Mouse (Mus musculus): ENCODE measurements around the gene Rec114.
A peak's percentile ranks its signal among the peaks of the same experiment; 100 is the strongest.

Rec114 gene

DNA sequence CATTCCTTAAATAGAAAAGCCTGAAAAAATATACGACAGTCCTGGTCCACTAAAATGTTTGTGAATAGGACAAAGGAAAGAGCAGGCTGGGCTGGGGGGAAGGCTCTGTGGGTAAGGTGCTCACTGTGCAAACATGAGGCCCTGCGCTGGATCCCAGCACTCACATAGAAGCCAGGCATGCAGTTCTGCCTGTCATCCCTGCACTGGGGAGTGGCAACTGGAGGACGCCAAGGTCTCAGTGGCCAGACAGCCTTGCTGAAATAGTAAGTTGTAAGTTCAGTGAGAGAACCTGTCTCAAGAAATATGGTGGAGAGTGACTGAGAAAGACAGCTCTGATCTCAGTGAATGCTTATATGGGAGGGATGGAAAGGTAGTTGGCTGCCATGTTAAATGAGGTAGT, 83.1 kb downstream of the Rec114 start:
- DNase-seq: no peak

DNA sequence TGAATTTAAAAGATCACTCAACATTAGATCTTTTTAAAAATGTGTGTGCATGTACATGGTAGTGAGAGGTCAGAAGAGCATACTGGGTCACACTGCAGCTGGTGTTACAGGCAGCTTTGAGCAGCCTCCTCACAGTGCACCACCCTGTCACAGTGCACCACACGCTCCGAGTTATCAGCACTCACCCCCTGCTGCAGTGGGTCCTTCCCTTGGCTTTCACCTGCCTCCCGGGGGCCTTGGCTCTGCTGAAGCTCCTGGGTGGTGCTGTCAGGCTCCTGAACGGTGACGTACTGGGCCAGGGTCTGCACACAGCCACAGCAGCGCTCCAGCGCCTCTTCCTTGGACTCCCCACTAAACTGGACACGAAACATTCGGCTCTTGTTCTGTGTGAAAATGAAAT, 83.8 kb downstream of the Rec114 start:
- no peak for DNase-seq

- no peak for DNase-seq
These were observed 84.4 kb downstream of the Rec114 start for GRCm38 (mm10) chr9:58659331-58659730.

- DNase-seq: no peak
These were observed 85.0 kb downstream of the Rec114 start for GRCm38 (mm10) chr9:58658596-58659309.

GRCm38 (mm10) chr9:58657735-58658512, 85.8 kb downstream of the Rec114 start:
- no peak for DNase-seq

- DNase-seq: no peak
These were observed 86.9 kb downstream of the Rec114 start for GRCm38 (mm10) chr9:58656824-58657223.

- peak in 1 of 2 experiments; percentile 13 for DNase-seq
These were observed 87.4 kb downstream of the Rec114 start for GRCm38 (mm10) chr9:58656396-58656795.

DNA sequence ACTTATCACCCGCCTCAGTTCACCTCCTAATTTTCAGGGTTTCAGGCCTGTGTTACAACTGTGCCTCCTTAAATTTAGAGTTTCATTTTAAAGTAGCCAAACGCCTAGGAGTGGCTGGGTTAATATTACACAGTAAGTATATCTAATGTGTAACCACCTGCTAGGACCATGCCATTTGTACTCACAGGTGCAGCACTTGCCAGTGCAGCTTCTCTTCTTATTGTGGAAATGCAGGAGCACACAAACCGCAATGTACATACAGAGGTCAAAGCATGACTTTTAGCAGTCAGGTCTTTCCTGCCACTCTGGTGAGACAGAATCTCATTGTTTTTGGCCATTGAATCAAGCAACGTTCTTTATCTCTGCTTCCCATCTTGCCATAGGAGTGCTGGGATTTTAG, 89.3 kb downstream of the Rec114 start:
- DNase-seq: no peak

DNA sequence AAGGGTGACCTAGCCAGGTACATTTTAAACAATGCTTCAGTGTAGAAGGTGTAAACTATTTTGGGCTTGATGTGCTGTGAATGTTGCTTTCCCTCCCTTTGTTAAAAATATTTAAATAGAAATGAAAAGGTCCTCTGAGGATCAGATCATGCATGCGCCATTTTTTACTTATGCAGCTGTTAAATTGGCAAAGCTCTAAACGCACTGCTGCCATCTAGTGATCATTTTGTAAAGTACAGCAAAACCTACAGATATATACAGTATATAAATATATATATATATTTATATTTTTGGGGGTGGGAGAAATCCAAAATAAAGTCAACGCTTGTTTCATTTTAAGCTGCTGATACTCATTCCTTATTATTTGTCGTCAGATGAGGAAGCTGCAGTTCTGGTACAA, 91.8 kb downstream of the Rec114 start:
- DNase-seq: no peak

GRCm38 (mm10) chr9:58649265-58649626, 94.5 kb downstream of the Rec114 start:
- DNase-seq: no peak

- no peak for DNase-seq
These were observed 95.1 kb downstream of the Rec114 start for GRCm38 (mm10) chr9:58648406-58649264.

DNA sequence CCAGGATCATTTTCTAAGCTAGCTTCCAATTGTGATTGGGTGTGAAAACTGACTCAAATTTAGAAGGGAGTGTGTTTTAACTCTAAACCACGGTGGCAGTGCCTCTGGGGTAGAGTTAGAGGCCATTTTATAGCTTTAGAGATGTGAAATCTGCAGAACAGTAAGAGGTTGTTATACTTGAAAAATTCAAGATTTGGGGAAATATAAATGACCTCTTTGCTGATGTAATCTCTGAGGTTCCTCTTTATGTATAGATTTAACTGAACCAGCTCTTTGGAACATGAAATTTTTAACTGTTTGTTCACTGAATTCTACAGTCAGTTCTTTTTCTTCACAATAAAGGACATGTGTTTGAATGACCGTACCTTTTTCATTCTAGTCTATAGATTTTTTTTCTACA, 113.3 kb downstream of the Rec114 start:
- DNase-seq: no peak

DNA sequence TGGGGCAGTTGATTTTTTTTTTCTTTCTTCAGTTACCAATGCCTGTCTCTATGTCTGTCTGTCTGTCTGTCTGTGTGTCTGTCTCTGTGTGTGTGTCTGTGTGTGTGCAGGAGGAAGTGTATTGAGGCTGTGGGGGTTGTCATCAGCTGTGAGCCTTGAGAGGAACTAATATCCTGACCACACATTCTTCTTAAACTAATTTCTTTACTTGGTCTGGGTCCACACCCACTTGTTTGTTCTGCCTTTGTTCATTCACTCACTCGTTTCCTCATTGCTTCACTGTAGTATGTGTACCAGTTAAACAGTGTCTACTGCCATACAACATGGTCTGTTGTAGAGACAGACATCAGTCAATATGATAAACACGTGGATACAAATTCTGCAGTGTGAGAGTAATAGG, 116.6 kb downstream of the Rec114 start:
- DNase-seq: no peak

GRCm38 (mm10) chr9:58623009-58623408, 120.8 kb downstream of the Rec114 start:
- DNase-seq: no peak

- DNase-seq: no peak
These were observed 128.5 kb downstream of the Rec114 start for GRCm38 (mm10) chr9:58615064-58615938.

DNA sequence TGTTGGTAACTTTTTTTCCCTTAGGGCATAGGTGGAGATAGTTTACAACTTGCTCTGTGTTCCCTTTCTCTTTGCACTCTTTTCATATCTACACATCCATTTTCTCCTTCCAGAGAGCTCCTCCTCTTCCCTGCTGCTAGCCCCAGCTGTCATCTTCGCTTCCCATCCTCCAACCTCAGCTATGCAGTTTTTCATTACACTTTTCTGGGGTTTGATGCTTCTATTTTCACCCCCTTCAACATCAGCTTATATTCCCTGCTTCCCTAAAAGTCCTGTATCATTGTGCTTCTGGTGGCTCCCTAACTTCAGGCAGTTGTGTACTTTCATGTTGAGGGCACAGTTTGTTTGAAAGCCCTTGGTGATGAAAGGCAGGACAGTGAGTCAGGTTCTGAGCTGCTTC, 130.0 kb downstream of the Rec114 start:
- DNase-seq: no peak
